Mouse (Mus musculus) cerebellum, adult 18-20 months (tissue): ENCODE data around the gene Slc25a54.

Experiments used
- DNase-seq, 2 experiments: peaks; one replicate each; pipeline ENCODE4 v3.0.0; 2021

Gene Slc25a54

GRCm38 (mm10) chr3:109080169-109080568 is at the start of gene Slc25a54:
Slc25a54 (plus strand) TSS chr3:109080469.
- DNase-seq = no peak

GRCm38 (mm10) chr3:109030817-109031216 is 49.5 kb upstream of the Slc25a54 start:
- no peak for DNase-seq

GRCm38 (mm10) chr3:109031626-109032025 is 48.6 kb upstream of the Slc25a54 start:
- DNase-seq = no peak

GRCm38 (mm10) chr3:109032306-109032705 is 48.0 kb upstream of the Slc25a54 start:
- no peak for DNase-seq

- DNase-seq = no peak
These were observed 45.9 kb upstream of the Slc25a54 start for GRCm38 (mm10) chr3:109034411-109034810.

- no peak for DNase-seq
These were observed 39.4 kb upstream of the Slc25a54 start for GRCm38 (mm10) chr3:109040908-109041307.

GRCm38 (mm10) chr3:109043395-109043794 is 36.9 kb upstream of the Slc25a54 start:
- no peak for DNase-seq

GRCm38 (mm10) chr3:109046428-109046827 is 33.8 kb upstream of the Slc25a54 start:
- DNase-seq = no peak

- no peak for DNase-seq
These were observed 32.5 kb upstream of the Slc25a54 start for GRCm38 (mm10) chr3:109047707-109048283.

- DNase-seq = no peak
These were observed 29.0 kb upstream of the Slc25a54 start for GRCm38 (mm10) chr3:109051056-109051945.

- DNase-seq = no peak
These were observed 28.3 kb upstream of the Slc25a54 start for GRCm38 (mm10) chr3:109051946-109052331.

GRCm38 (mm10) chr3:109059903-109060302 is 20.4 kb upstream of the Slc25a54 start:
- DNase-seq = no peak

GRCm38 (mm10) chr3:109062391-109062790 is 17.9 kb upstream of the Slc25a54 start:
- no peak for DNase-seq

GRCm38 (mm10) chr3:109062989-109063388 is 17.3 kb upstream of the Slc25a54 start:
- DNase-seq = peak; percentile 48 to 57

- no peak for DNase-seq
These were observed 4.1 kb downstream of the Slc25a54 start for GRCm38 (mm10) chr3:109084418-109084817.

- no peak for DNase-seq
These were observed 8.2 kb downstream of the Slc25a54 start for GRCm38 (mm10) chr3:109088460-109088859.

GRCm38 (mm10) chr3:109104702-109105101 is 24.4 kb downstream of the Slc25a54 start:
- DNase-seq = no peak

GRCm38 (mm10) chr3:109117136-109117535 is 36.9 kb downstream of the Slc25a54 start:
- DNase-seq = no peak

GRCm38 (mm10) chr3:109119562-109119961 is 39.3 kb downstream of the Slc25a54 start:
- DNase-seq = no peak

GRCm38 (mm10) chr3:109119973-109120372 is 39.7 kb downstream of the Slc25a54 start:
- no peak for DNase-seq

- peak; percentile 9 to 12 for DNase-seq
These were observed 42.6 kb downstream of the Slc25a54 start, which contains the start of gene Slc25a24 for GRCm38 (mm10) chr3:109122641-109123530. Slc25a24 (plus strand) TSS chr3:109123149.

- no peak for DNase-seq
These were observed 43.3 kb downstream of the Slc25a54 start for GRCm38 (mm10) chr3:109123531-109123981.

- no peak for DNase-seq
These were observed 43.8 kb downstream of the Slc25a54 start for GRCm38 (mm10) chr3:109124091-109124490.
